Mouse (Mus musculus): ENCODE results near the gene Usf1. TPM values are rescaled to one million over a fixed set of nuclear protein-coding genes. Genes with fewer than 3 reads are reported as not detected.

Usf1 gene
- polyA plus RNA-seq, 1 experiment, result 106 TPM

DNA sequence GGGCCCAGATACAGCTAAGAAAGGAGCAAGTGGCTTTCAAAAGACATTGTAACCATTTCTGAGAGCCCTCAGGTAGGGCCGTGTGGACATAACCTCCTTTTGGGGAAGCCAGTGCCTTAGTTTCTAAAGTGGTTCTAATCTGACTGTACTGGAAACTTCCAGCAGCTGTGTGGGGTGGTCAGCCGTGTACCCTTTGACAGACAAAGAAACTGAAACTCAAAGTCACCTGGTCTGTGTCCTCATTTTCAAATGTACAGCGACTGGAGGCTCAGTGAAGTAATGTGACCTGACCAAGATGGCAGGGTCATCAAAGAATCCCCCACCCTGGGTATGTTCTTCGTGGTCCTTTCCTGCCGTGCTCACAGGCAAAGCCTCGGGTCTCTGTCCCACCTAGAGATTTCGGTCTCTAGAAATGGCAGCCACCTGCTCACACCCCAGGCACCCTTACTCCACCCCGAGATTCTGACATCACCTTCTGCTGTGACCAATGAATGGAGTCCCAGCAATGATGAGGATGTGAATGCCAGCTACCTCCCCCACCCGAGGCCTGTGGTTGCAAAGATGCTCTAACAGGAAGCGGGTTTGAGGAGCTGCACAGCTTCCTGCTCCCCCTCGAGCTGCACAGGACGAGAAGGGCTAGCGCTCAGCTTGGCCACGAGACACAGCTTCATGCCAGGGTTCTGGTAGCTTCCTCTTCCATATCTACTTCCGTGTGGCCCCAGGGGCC, 22.6 kb upstream of the Usf1 start, which contains the start of gene Arhgap30:
TSS of gene Arhgap30 (plus strand) at position 579 of the 727 bp plus-strand sequence.
- Histone ChIP-seq H3K36me3 (ENCODE audit: control insufficient read depth, insufficient read depth) (no peaks in the 10 kb centered on the region), H3K79me2 (ENCODE audit: control insufficient read depth, insufficient read depth) (no peaks in the 10 kb centered on the region), H3K4me3 (no peak within 1 kb of the TSS), H3K27me3 (ENCODE audit: control insufficient read depth, insufficient read depth, insufficient read length) (no peaks in the 10 kb centered on the region), H3K4me2 (ENCODE audit: low read depth) (no peak within 1 kb of the TSS), H3ac (ENCODE audit: control insufficient read depth, insufficient read length) (no peak within 1 kb of the TSS)
- TF ChIP-seq MYOD1 (IDR thresholded peaks at IDR 0.05; ENCODE audit: control insufficient read depth in 1 of 3, insufficient read length in 2 of 3, low read depth in 2 of 3), result no peak
- no peak for TF ChIP-seq TCF12 (IDR thresholded peaks at IDR 0.05; ENCODE audit: insufficient read depth, poor library complexity, severe bottlenecking)

DNA sequence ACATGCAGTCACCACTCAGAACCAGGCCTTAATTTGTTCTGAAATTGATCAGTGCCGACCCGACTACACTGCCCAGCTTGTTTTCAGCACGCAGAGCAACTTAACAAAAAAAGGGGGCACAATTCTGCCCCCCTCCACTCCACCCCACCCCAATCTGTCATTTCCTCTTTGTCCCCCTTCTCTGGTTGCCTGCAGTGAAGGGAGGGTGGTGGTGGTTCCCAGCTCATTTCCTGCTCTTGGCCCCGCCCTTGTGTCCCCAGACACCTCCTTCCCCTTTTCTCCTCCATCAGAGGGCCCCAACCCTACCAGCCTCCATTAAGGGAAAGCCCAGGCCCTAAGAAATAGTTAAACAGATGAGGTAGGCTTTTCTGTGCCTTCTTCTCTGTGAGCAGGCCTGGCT, 21.0 kb upstream of the Usf1 start:
- H3K4me3 ChIP-seq, result no peak overlapping the region
- H3ac ChIP-seq (ENCODE audit: control insufficient read depth, insufficient read length), result no peak overlapping the region
- no peaks in the 10 kb centered on the region for H3K27me3 ChIP-seq (ENCODE audit: control insufficient read depth, insufficient read depth, insufficient read length)
- TF ChIP-seq TCF3 (IDR thresholded peaks at IDR 0.05; ENCODE audit: insufficient read length, low read depth), result no peak
- no peak for TF ChIP-seq E2F4 (IDR thresholded peaks at IDR 0.05; ENCODE audit: insufficient read depth)
- no peak for TF ChIP-seq CEBPB (IDR thresholded peaks at IDR 0.05; ENCODE audit: insufficient read depth, poor library complexity, severe bottlenecking)
- no peak for TF ChIP-seq MYOD1 (IDR thresholded peaks at IDR 0.05; ENCODE audit: control insufficient read depth in 1 of 3, insufficient read length in 2 of 3, low read depth in 2 of 3)
- TF ChIP-seq TCF12 (IDR thresholded peaks at IDR 0.05; ENCODE audit: insufficient read depth, poor library complexity, severe bottlenecking), result no peak
- no peak for TF ChIP-seq MAX (IDR thresholded peaks at IDR 0.05; ENCODE audit: low read depth)
- TF ChIP-seq POLR2A (IDR thresholded peaks at IDR 0.05; ENCODE audit: insufficient read length, low read depth), result no peak
- TF ChIP-seq SRF (IDR thresholded peaks at IDR 0.05; ENCODE audit: control insufficient read depth, insufficient read length, low read depth), result no peak
- TF ChIP-seq REST (IDR thresholded peaks at IDR 0.05; ENCODE audit: insufficient read depth, insufficient read length), result no peak
- TF ChIP-seq USF1 (IDR thresholded peaks at IDR 0.05; ENCODE audit: low read depth), result no peak
- TF ChIP-seq POLR2AphosphoS2 (IDR thresholded peaks at IDR 0.05; ENCODE audit: insufficient read length, low read depth), result no peak
- H3K36me3 ChIP-seq (ENCODE audit: control insufficient read depth, insufficient read depth), result no peaks in the 10 kb centered on the region
- H3K4me2 ChIP-seq (ENCODE audit: low read depth), result no peak overlapping the region
- no peaks in the 10 kb centered on the region for H3K79me2 ChIP-seq (ENCODE audit: control insufficient read depth, insufficient read depth)

DNA sequence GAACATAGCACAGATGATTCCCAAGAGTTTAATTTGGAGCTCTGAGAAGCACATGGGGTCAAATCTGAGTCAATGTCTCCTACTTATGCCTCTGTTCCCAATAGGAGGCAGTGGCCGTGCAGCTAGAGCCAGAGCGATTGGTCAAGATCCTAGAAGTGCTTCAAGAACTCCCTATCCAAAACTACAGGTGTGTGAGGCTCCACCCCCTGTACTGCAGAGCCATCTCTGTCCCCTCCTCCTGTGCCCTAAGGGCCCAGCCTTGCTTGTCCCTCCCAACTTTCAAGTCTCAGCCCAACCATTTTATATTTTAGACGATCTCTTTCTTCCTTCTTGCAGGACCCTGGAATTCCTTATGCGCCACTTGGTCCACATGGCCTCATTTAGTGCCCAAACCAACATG, 9.3 kb upstream of the Usf1 start:
- TF ChIP-seq MYOD1 (IDR thresholded peaks at IDR 0.05; ENCODE audit: control insufficient read depth in 1 of 3, insufficient read length in 2 of 3, low read depth in 2 of 3) (no peak), MYOG (IDR thresholded peaks at IDR 0.05; ENCODE audit: control insufficient read depth in 1 of 3, insufficient read depth in 1 of 3, insufficient read length in 2 of 3, low read depth in 2 of 3) (no peak), TCF3 (IDR thresholded peaks at IDR 0.05; ENCODE audit: insufficient read length, low read depth) (no peak), E2F4 (IDR thresholded peaks at IDR 0.05; ENCODE audit: insufficient read depth) (no peak), POLR2AphosphoS2 (IDR thresholded peaks at IDR 0.05; ENCODE audit: insufficient read length, low read depth) (no peak), CEBPB (IDR thresholded peaks at IDR 0.05; ENCODE audit: insufficient read depth, poor library complexity, severe bottlenecking) (no peak), SRF (IDR thresholded peaks at IDR 0.05; ENCODE audit: control insufficient read depth, insufficient read length, low read depth) (no peak), TCF12 (IDR thresholded peaks at IDR 0.05; ENCODE audit: insufficient read depth, poor library complexity, severe bottlenecking) (no peak), REST (IDR thresholded peaks at IDR 0.05; ENCODE audit: insufficient read depth, insufficient read length) (no peak), POLR2A (IDR thresholded peaks at IDR 0.05; ENCODE audit: insufficient read length, low read depth) (no peak), USF1 (IDR thresholded peaks at IDR 0.05; ENCODE audit: low read depth) (no peak), MAX (IDR thresholded peaks at IDR 0.05; ENCODE audit: low read depth) (no peak)
- Histone ChIP-seq H3K79me2 (ENCODE audit: control insufficient read depth, insufficient read depth) (no peaks in the 10 kb centered on the region), H3K27me3 (ENCODE audit: control insufficient read depth, insufficient read depth, insufficient read length) (no peaks in the 10 kb centered on the region), H3K36me3 (ENCODE audit: control insufficient read depth, insufficient read depth) (no peaks in the 10 kb centered on the region), H3K4me3 (no peak overlapping the region), H3ac (ENCODE audit: control insufficient read depth, insufficient read length) (no peak overlapping the region), H3K4me2 (ENCODE audit: low read depth) (no peak overlapping the region)

DNA sequence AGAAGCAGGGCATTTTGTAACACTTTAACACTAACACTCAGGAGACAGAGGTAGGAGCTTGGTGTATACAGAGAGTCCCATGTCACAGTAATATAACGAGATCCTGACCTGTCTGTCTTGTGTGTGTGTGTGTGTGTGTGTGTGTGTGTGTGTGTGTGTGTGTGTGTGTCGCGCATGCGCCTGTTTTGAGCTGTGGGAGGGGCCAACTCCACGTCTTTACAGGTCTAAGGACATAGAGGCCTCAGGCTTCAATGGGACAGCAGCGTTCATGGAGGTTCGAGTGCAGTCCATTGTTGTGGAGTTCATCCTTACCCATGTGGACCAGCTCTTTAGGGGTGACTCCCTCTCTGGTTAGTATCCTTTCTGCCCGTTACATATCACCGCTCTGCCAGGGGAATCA, 8.1 kb upstream of the Usf1 start:
- Histone ChIP-seq H3K36me3 (ENCODE audit: control insufficient read depth, insufficient read depth) (no peaks in the 10 kb centered on the region), H3K4me3 (no peak overlapping the region), H3ac (ENCODE audit: control insufficient read depth, insufficient read length) (no peak overlapping the region), H3K4me2 (ENCODE audit: low read depth) (no peak overlapping the region), H3K27me3 (ENCODE audit: control insufficient read depth, insufficient read depth, insufficient read length) (no peaks in the 10 kb centered on the region), H3K79me2 (ENCODE audit: control insufficient read depth, insufficient read depth) (no peaks in the 10 kb centered on the region)
- TF ChIP-seq USF1 (IDR thresholded peaks at IDR 0.05; ENCODE audit: low read depth), result no peak
- TF ChIP-seq REST (IDR thresholded peaks at IDR 0.05; ENCODE audit: insufficient read depth, insufficient read length), result no peak
- TF ChIP-seq TCF12 (IDR thresholded peaks at IDR 0.05; ENCODE audit: insufficient read depth, poor library complexity, severe bottlenecking), result no peak
- TF ChIP-seq POLR2A (IDR thresholded peaks at IDR 0.05; ENCODE audit: insufficient read length, low read depth), result no peak
- no peak for TF ChIP-seq POLR2AphosphoS2 (IDR thresholded peaks at IDR 0.05; ENCODE audit: insufficient read length, low read depth)
- no peak for TF ChIP-seq MYOG (IDR thresholded peaks at IDR 0.05; ENCODE audit: control insufficient read depth in 1 of 3, insufficient read depth in 1 of 3, insufficient read length in 2 of 3, low read depth in 2 of 3)
- TF ChIP-seq SRF (IDR thresholded peaks at IDR 0.05; ENCODE audit: control insufficient read depth, insufficient read length, low read depth), result no peak
- TF ChIP-seq MAX (IDR thresholded peaks at IDR 0.05; ENCODE audit: low read depth), result no peak
- no peak for TF ChIP-seq E2F4 (IDR thresholded peaks at IDR 0.05; ENCODE audit: insufficient read depth)
- no peak for TF ChIP-seq TCF3 (IDR thresholded peaks at IDR 0.05; ENCODE audit: insufficient read length, low read depth)
- no peak for TF ChIP-seq CEBPB (IDR thresholded peaks at IDR 0.05; ENCODE audit: insufficient read depth, poor library complexity, severe bottlenecking)
- no peak for TF ChIP-seq MYOD1 (IDR thresholded peaks at IDR 0.05; ENCODE audit: control insufficient read depth in 1 of 3, insufficient read length in 2 of 3, low read depth in 2 of 3)

DNA sequence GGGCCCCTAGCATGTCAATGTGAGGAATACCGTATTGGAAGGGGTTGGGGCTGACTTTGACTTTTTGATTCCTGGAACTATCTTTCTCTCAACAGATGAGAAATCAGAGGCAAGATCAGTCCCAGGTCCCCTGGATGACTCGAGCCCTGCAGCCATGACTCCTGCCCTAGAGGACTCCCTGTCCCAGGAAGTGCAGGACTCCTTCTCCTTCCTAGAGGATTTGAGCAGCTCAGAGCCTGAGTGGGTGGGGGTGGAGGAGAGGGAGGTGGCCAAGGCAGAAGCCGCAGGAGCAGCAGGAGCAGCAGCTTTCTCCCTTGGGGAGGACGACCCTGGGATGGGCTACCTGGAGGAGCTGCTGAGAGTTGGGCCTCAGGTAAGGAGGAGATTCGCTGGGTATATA, 3.9 kb upstream of the Usf1 start:
- Histone ChIP-seq H3ac (ENCODE audit: control insufficient read depth, insufficient read length) (no peak overlapping the region), H3K4me2 (ENCODE audit: low read depth) (no peak overlapping the region), H3K27me3 (ENCODE audit: control insufficient read depth, insufficient read depth, insufficient read length) (no peaks in the 10 kb centered on the region), H3K4me3 (no peak overlapping the region), H3K79me2 (ENCODE audit: control insufficient read depth, insufficient read depth) (peaks cover 8% of the 10 kb centered on the region), H3K36me3 (ENCODE audit: control insufficient read depth, insufficient read depth) (no peaks in the 10 kb centered on the region)
- TF ChIP-seq MYOD1 (IDR thresholded peaks at IDR 0.05; ENCODE audit: control insufficient read depth in 1 of 3, insufficient read length in 2 of 3, low read depth in 2 of 3) (no peak), TCF3 (IDR thresholded peaks at IDR 0.05; ENCODE audit: insufficient read length, low read depth) (no peak), MYOG (IDR thresholded peaks at IDR 0.05; ENCODE audit: control insufficient read depth in 1 of 3, insufficient read depth in 1 of 3, insufficient read length in 2 of 3, low read depth in 2 of 3) (no peak), POLR2A (IDR thresholded peaks at IDR 0.05; ENCODE audit: insufficient read length, low read depth) (no peak), TCF12 (IDR thresholded peaks at IDR 0.05; ENCODE audit: insufficient read depth, poor library complexity, severe bottlenecking) (no peak), SRF (IDR thresholded peaks at IDR 0.05; ENCODE audit: control insufficient read depth, insufficient read length, low read depth) (no peak), MAX (IDR thresholded peaks at IDR 0.05; ENCODE audit: low read depth) (no peak), REST (IDR thresholded peaks at IDR 0.05; ENCODE audit: insufficient read depth, insufficient read length) (no peak), POLR2AphosphoS2 (IDR thresholded peaks at IDR 0.05; ENCODE audit: insufficient read length, low read depth) (no peak), USF1 (IDR thresholded peaks at IDR 0.05; ENCODE audit: low read depth) (no peak), CEBPB (IDR thresholded peaks at IDR 0.05; ENCODE audit: insufficient read depth, poor library complexity, severe bottlenecking) (no peak), E2F4 (IDR thresholded peaks at IDR 0.05; ENCODE audit: insufficient read depth) (no peak)
